Mouse (Mus musculus) kidney, adult 2 months (tissue): ENCODE measurements around the gene Btbd6.

ENCODE experiments used
- CTCF ChIP-seq: fragments of 200-500 bp; conservative IDR thresholded peaks from 2 replicates; pipeline ENCODE4 v1.5.1; 2011; ENCODE audit warnings: low read depth, mild to moderate bottlenecking, control low read depth, low read length, moderate library complexity, mixed read lengths; ENCODE audit not compliant: insufficient read depth, insufficient read length
- POLR2A ChIP-seq: fragments of 200-500 bp; IDR thresholded peaks from one replicate; pipeline ENCODE4 v1.6.1; 2011; ENCODE audit warnings: low read depth, low read length, control low read depth

DNA sequence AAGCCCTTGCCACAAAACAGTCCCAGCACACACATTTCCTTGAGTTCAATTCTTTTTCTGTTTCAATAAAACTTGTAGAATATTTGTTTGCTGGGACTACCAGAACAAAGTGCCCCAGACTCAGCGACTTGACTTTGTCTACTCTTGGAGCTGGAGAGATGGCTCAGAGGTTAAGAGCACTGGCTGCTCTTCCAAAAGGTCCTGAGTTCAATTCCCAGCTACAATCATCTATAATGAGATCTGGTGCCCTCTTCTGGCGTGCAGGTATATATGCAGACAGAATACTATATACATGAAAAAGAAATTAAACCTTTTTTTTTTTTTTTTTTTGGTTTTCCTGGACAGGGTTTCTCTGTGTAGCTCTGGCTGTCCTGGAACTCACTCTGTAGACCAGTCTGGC lies 26.4 kb downstream of the Btbd6 start:
- TF ChIP-seq CTCF (no peak), POLR2A (no peak)
